In the genomic region with DNA sequence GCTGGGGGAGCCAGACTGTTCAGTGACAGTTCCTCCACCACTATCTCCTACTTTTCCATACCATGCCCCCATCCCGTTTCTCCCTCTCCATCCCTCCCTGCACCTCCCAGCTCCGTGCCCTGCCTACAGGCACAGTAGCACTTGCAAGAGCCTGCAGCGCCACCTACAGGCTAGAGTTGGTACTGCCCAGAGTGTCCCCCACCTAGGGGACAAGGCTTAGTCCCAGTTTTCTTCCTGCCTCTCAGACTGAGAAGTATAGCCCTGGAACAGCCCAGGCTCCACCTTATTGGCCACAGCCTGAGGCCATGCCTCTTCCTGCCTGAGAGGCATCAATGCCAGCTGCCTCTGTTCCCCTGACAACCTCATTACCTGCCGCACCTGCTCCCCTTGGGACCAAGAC, we compare ENCODE assay signal across 9 mouse cellular contexts.
DNase-seq lines count a peak whose midpoint lies in the region; ATAC-seq and TF ChIP-seq lines count a peak whose summit lies in the region.
"Had no signal": no experiment of that assay in that cellular context is flagged by ENCODE, and none has a peak within 500 bp of the region (broad histone marks: within the 10 kb centered on the region; RNA-seq: fewer than 3 reads in every experiment).

No protein-coding gene starts in this region.

- peak overlapping the region; percentile 43; the same call in 1 of the 2 replicates for H3K27ac ChIP-seq in forebrain, embryonic 12.5 days
- H3K27ac ChIP-seq in layer of hippocampus, adult 2 months, result no peak overlapping the region; the same call in 1 of the 2 replicates
- H3K27ac ChIP-seq: embryonic facial prominence, embryonic 15.5 days had no signal

- H3K36me3 ChIP-seq in E14TG2a.4 (ENCODE audit: insufficient read depth, low read length), result no peaks in the 10 kb centered on the region
- H3K36me3 ChIP-seq in forebrain, embryonic 12.5 days (replicated peaks), result no peaks in the 10 kb centered on the region
- H3K36me3 ChIP-seq: embryonic facial prominence, embryonic 15.5 days had no signal

- peak; percentile 68 for ATAC-seq in forebrain, embryonic 12.5 days (ENCODE audit: low FRiP score)

- H3K4me1 ChIP-seq in E14TG2a.4 (replicated peaks; ENCODE audit: low read depth, low read length), result peaks cover 19% of the 10 kb centered on the region
- peaks cover 49% of the 10 kb centered on the region for H3K4me1 ChIP-seq in forebrain, embryonic 12.5 days

- peak; percentile 99 for TF ChIP-seq CTCF in E14TG2a.4 (conservative IDR thresholded peaks at IDR 0.05; ENCODE audit: low read length)
- peak; percentile 100 for TF ChIP-seq CTCF in layer of hippocampus, adult 2 months (conservative IDR thresholded peaks at IDR 0.05)

- H3K4me3 ChIP-seq in E14TG2a.4 (replicated peaks; ENCODE audit: low read length), result no peak overlapping the region
- H3K4me3 ChIP-seq in forebrain, embryonic 12.5 days (replicated peaks), result no peak overlapping the region
- H3K4me3 ChIP-seq in layer of hippocampus, adult 2 months, result no peak overlapping the region
- H3K4me3 ChIP-seq: embryonic facial prominence, embryonic 15.5 days had no signal

- H3K27me3 ChIP-seq in E14TG2a.4 (ENCODE audit: insufficient read depth, low read length), result peaks cover 28% of the 10 kb centered on the region
- 0 out of 2 replicates have a peak, but pooled peaks cover 4% of the 10 kb centered on the region for H3K27me3 ChIP-seq in forebrain, embryonic 12.5 days

- no peak overlapping the region for H3K9ac ChIP-seq in forebrain, embryonic 12.5 days
- H3K9ac ChIP-seq: embryonic facial prominence, embryonic 15.5 days had no signal

- H3K9me3 ChIP-seq in E14TG2a.4 (ENCODE audit: low read length), result no peaks in the 10 kb centered on the region
- H3K9me3 ChIP-seq in forebrain, embryonic 12.5 days, result no peaks in the 10 kb centered on the region
- H3K9me3 ChIP-seq: embryonic facial prominence, embryonic 15.5 days had no signal

- DNase-seq in c-Kit-negative CD71-positive TER-119-positive erythroid progenitor cells, embryonic 14.5 days (ENCODE audit: low read depth, low spot score), result peak; percentile 15
- peak; percentile 87 for DNase-seq in heart, postnatal 4 days
- DNase-seq in layer of hippocampus, adult 2 months (ENCODE audit: low spot score in 2 of 2), result peak; percentile 83 to 95
- DNase-seq in lung, postnatal 10 days, result peak; percentile 83
- peak; percentile 88 for DNase-seq in retina, postnatal 1 day
- peak; percentile 82 for DNase-seq in thymus, postnatal 4 days

- no peak overlapping the region for H3K4me2 ChIP-seq in forebrain, embryonic 12.5 days
- H3K4me2 ChIP-seq: embryonic facial prominence, embryonic 15.5 days had no signal

- WGBS in forebrain, embryonic 12.5 days, result 11% methylated on average over 4 of the region's 4 CpGs

Comparison
In these comparisons a context has a peak if more than half of its experiments do, and no peak if none do; other contexts are left out.
1. DNase-seq: peak in every context shown above with its lines; median percentile 89 in layer of hippocampus, adult 2 months; 88 in retina, postnatal 1 day; 87 in heart, postnatal 4 days; 83 in lung, postnatal 10 days; 82 in thymus, postnatal 4 days; 15 in c-Kit-negative CD71-positive TER-119-positive erythroid progenitor cells, embryonic 14.5 days.